Mouse (Mus musculus) ES-Bruce4 (cell line): ENCODE measurements around the gene Ube2h.

Source experiments
- EP300 ChIP-seq: IDR thresholded peaks from 2 replicates; pipeline ENCODE4 v1.6.1; 2011; ENCODE audit warnings: low read depth, low read length; ENCODE audit not compliant: insufficient read depth
- POLR2A ChIP-seq: IDR thresholded peaks from one replicate; pipeline ENCODE4 v1.8.1; 2011; ENCODE audit warnings: low read length; ENCODE audit not compliant: insufficient read depth

- TF ChIP-seq EP300, result no peak
- TF ChIP-seq POLR2A, result no peak
Observed at GRCm38 (mm10) chr6:30204383-30205179, 99.8 kb downstream of the Ube2h start.
